Mouse (Mus musculus) spleen, adult 2 months (tissue): ENCODE results near the gene Mark2. TPM values are rescaled to one million over a fixed set of nuclear protein-coding genes. Genes with fewer than 3 reads are reported as not detected.
A peak's percentile ranks its signal among the peaks of the same experiment; 100 is the strongest.

Experiments used
- DNase-seq, 2 experiments: peaks; one replicate each; pipeline versions ENCODE4 v3.0.0 to v3.0.0-alpha.2; 2012 to 2021; ENCODE audit warnings: low spot score in 2 of 2, low read depth in 1 of 2
- H3K27ac ChIP-seq: fragments of 200-500 bp; 2 replicates; pipeline ENCODE4 v1.5.1; 2012; ENCODE audit warnings: low read length, inconsistent platforms; ENCODE audit not compliant: insufficient read depth
- H3K27me3 ChIP-seq: fragments of 200-500 bp; 2 replicates; pipeline ENCODE4 v1.6.1; 2012; ENCODE audit warnings: mild to moderate bottlenecking, moderate library complexity, low read length, inconsistent platforms; ENCODE audit not compliant: control insufficient read depth, insufficient read depth
- H3K36me3 ChIP-seq: fragments of 200-500 bp; 2 replicates; pipeline ENCODE4 v1.6.1; 2012; ENCODE audit warnings: mild to moderate bottlenecking, low read length, inconsistent platforms; ENCODE audit not compliant: control insufficient read depth, insufficient read depth
- H3K4me1 ChIP-seq: fragments of 200-500 bp; 2 replicates; pipeline ENCODE4 v1.6.1; 2011; ENCODE audit warnings: inconsistent platforms; ENCODE audit not compliant: control insufficient read depth, insufficient read depth, insufficient read length
- H3K4me3 ChIP-seq: fragments of 200-500 bp; 2 replicates; pipeline ENCODE4 v1.5.1; 2011; ENCODE audit warnings: mild to moderate bottlenecking, inconsistent platforms; ENCODE audit not compliant: insufficient read depth, insufficient read length; ENCODE audit errors: extremely low read depth
- CTCF ChIP-seq: fragments of 200-500 bp; IDR thresholded peaks from 2 replicates; pipeline ENCODE4 v1.5.1; 2011; ENCODE audit warnings: mild to moderate bottlenecking, inconsistent platforms; ENCODE audit not compliant: insufficient read depth, insufficient read length, insufficient replicate concordance; ENCODE audit errors: extremely low read depth
- POLR2A ChIP-seq: fragments of 200-500 bp; IDR thresholded peaks from 2 replicates; pipeline ENCODE4 v1.6.1; 2011; ENCODE audit warnings: low read depth, low read length, inconsistent platforms
- WGBS: fragments of 180-500 bp; shearing (Covaris S2); methylation state at CpG from one replicate; pipeline ENCODE4 v1.1.7; 2018; 5-methylcytosine and 5-hydroxymethylcytosine counted together
- polyA plus RNA-seq: library from polyadenylated mRNA; depleted of rRNA; stranded (reverse); fragments of >200 nt; gene quantifications from 2 replicates; pipeline ENCODE4 v1.2.3, GENCODE M21; 2012

Mark2 gene
- polyA plus RNA-seq, 1 experiment = 84.8 TPM

- no peaks in the 10 kb centered on the region for H3K27me3 ChIP-seq
- no peak for DNase-seq
- no peak overlapping the region for H3K27ac ChIP-seq
- no peaks in the 10 kb centered on the region for H3K36me3 ChIP-seq
- TF ChIP-seq POLR2A = no peak
- no peak for TF ChIP-seq CTCF
- peaks cover 19% of the 10 kb centered on the region; the same call in 1 of the 2 replicates for H3K4me1 ChIP-seq
- no peak overlapping the region for H3K4me3 ChIP-seq
Observed at GRCm38 (mm10) chr19:7299052-7299451, 42.6 kb downstream of the Mark2 start.

GRCm38 (mm10) chr19:7295959-7296358, 45.7 kb downstream of the Mark2 start:
- Histone ChIP-seq H3K36me3 (no peaks in the 10 kb centered on the region), H3K4me3 (no peak overlapping the region), H3K27me3 (no peaks in the 10 kb centered on the region), H3K4me1 (peaks cover 16% of the 10 kb centered on the region; the same call in 1 of the 2 replicates), H3K27ac (peak overlapping the region; percentile 78)
- WGBS = 64% methylated on average over 4 of the region's 4 CpGs
- no peak for TF ChIP-seq CTCF
- TF ChIP-seq POLR2A = no peak
- DNase-seq = no peak

GRCm38 (mm10) chr19:7295071-7295658, 46.5 kb downstream of the Mark2 start:
- peak; percentile 52 to 82 for DNase-seq
- H3K4me3 ChIP-seq = peak overlapping the region; percentile 66
- WGBS = 11% methylated on average over 15 of the region's 15 CpGs
- TF ChIP-seq CTCF = no peak
- TF ChIP-seq POLR2A = peak; percentile 5; the same call in 1 of the 2 replicates
- H3K27me3 ChIP-seq = no peaks in the 10 kb centered on the region
- H3K27ac ChIP-seq = peak overlapping the region; percentile 84
- peaks cover under 1% of the 10 kb centered on the region; the same call in 1 of the 2 replicates for H3K36me3 ChIP-seq
- peaks cover 16% of the 10 kb centered on the region; the same call in 1 of the 2 replicates for H3K4me1 ChIP-seq

- DNase-seq = peak in 1 of 2 experiments; percentile 18
- Histone ChIP-seq H3K4me3 (peak overlapping the region; percentile 66), H3K4me1 (peaks cover 16% of the 10 kb centered on the region; the same call in 1 of the 2 replicates), H3K27me3 (no peaks in the 10 kb centered on the region), H3K36me3 (peaks cover 7% of the 10 kb centered on the region; the same call in 1 of the 2 replicates), H3K27ac (peak overlapping the region; percentile 84)
- TF ChIP-seq CTCF (no peak), POLR2A (no peak)
- WGBS = 39% methylated on average over 8 of the region's 8 CpGs
Observed at GRCm38 (mm10) chr19:7294098-7294876, 47.4 kb downstream of the Mark2 start.

GRCm38 (mm10) chr19:7291958-7292709, 49.5 kb downstream of the Mark2 start:
- no peak overlapping the region for H3K4me3 ChIP-seq
- no peak overlapping the region for H3K27ac ChIP-seq
- H3K4me1 ChIP-seq = peaks cover 16% of the 10 kb centered on the region; the same call in 1 of the 2 replicates
- peaks cover 10% of the 10 kb centered on the region; the same call in 1 of the 2 replicates for H3K36me3 ChIP-seq
- H3K27me3 ChIP-seq = no peaks in the 10 kb centered on the region
- TF ChIP-seq POLR2A = no peak
- TF ChIP-seq CTCF = no peak
- DNase-seq = no peak
- 87% methylated on average over 7 of the region's 7 CpGs for WGBS

- 45% methylated on average over 2 of the region's 2 CpGs for WGBS
- TF ChIP-seq POLR2A (no peak), CTCF (no peak)
- Histone ChIP-seq H3K4me1 (peaks cover 7% of the 10 kb centered on the region; the same call in 1 of the 2 replicates), H3K27ac (no peak overlapping the region), H3K4me3 (no peak overlapping the region), H3K27me3 (no peaks in the 10 kb centered on the region), H3K36me3 (peaks cover 32% of the 10 kb centered on the region)
- no peak for DNase-seq
Observed at GRCm38 (mm10) chr19:7289767-7290166, 51.9 kb downstream of the Mark2 start.
